Mouse (Mus musculus) lung, postnatal 0 days (tissue): Measurements from ENCODE around the gene Tmem240. TPM values are rescaled to one million over a fixed set of nuclear protein-coding genes. Genes with fewer than 3 reads are reported as not detected.
"Not testable (repeated sequence)": the region's sequence is repeated elsewhere in the genome, so short reads cannot be mapped to it uniquely, and the experiment has no call there.

ENCODE experiments used
- ATAC-seq: fragments of 200-750 bp; cut with Nextera tagmentation; 2 replicates; pipeline ENCODE4 v1.8.0; 2017; ENCODE audit warnings: moderate library complexity
- DNase-seq: peaks from one replicate; pipeline ENCODE4 v3.0.0-alpha.2; 2016; ENCODE audit warnings: low spot score
- H3K27ac ChIP-seq: fragments of 300-500 bp; sonication (generic); 2 replicates; pipeline ENCODE4 v1.5.1; 2014; ENCODE audit warnings: antibody characterized with exemption, mild to moderate bottlenecking, low read length, mixed read lengths
- H3K27me3 ChIP-seq: fragments of 300-500 bp; sonication (generic); replicated peaks from 2 replicates; pipeline ENCODE4 v1.6.1; 2014; ENCODE audit warnings: low read length, mixed read lengths; ENCODE audit not compliant: insufficient read depth
- H3K36me3 ChIP-seq: fragments of 300-500 bp; sonication (generic); 2 replicates; pipeline ENCODE4 v1.6.1; 2014; ENCODE audit warnings: low read length, mixed read lengths; ENCODE audit not compliant: insufficient read depth
- H3K4me1 ChIP-seq: fragments of 300-500 bp; sonication (generic); 2 replicates; pipeline ENCODE4 v1.6.1; 2014; ENCODE audit warnings: antibody characterized with exemption, low read depth, low read length, mixed read lengths; ENCODE audit not compliant: insufficient read depth
- H3K4me2 ChIP-seq: fragments of 300-500 bp; sonication (generic); replicated peaks from 2 replicates; pipeline ENCODE4 v1.6.1; 2014; ENCODE audit warnings: low read depth, mild to moderate bottlenecking, low read length, moderate library complexity, mixed read lengths
- H3K4me3 ChIP-seq: fragments of 300-500 bp; sonication (generic); 2 replicates; pipeline ENCODE4 v1.5.1; 2014; ENCODE audit warnings: low read depth, low read length
- H3K9ac ChIP-seq: fragments of 300-500 bp; sonication (generic); replicated peaks from 2 replicates; pipeline ENCODE4 v1.6.1; 2014; ENCODE audit warnings: low read depth, mild to moderate bottlenecking
- H3K9me3 ChIP-seq: fragments of 300-500 bp; sonication (generic); 2 replicates; pipeline ENCODE4 v1.6.1; 2016; ENCODE audit warnings: low read length, mixed read lengths
- CTCF ChIP-seq: IDR thresholded peaks from 2 replicates; pipeline ENCODE4 v1.5.1; 2016; ENCODE audit warnings: antibody characterized with exemption, mild to moderate bottlenecking
- EP300 ChIP-seq: IDR thresholded peaks from 2 replicates; pipeline ENCODE4 v1.6.1; 2016; ENCODE audit warnings: antibody characterized with exemption, mild to moderate bottlenecking, control low read depth
- WGBS: fragments of 180-500 bp; shearing (Covaris S2); extraction: QIAGEN DNeasy Blood & Tissue Kit; methylation state at CpG from one replicate; pipeline ENCODE4 v1.1.7; 2014; 5-methylcytosine and 5-hydroxymethylcytosine counted together
- polyA plus RNA-seq: library from polyadenylated mRNA; unstranded; fragments of >200 nt; fragmentation: Nextera tagmentation; extraction: Ambion mirVana; gene quantifications from 2 replicates; pipeline ENCODE4 v1.2.1, GENCODE M21; 2015

The Tmem240 gene
- polyA plus RNA-seq, 1 experiment from 2014 or later: 0.63 TPM

GRCm38 (mm10) chr4:155739152-155739551 lies 4.6 kb downstream of the Tmem240 start:
- H3K9ac ChIP-seq: no peak overlapping the region
- no peak overlapping the region for H3K4me2 ChIP-seq
- H3K27ac ChIP-seq: no peak overlapping the region
- TF ChIP-seq CTCF (no peak), EP300 (no peak)
- H3K4me1 ChIP-seq: peaks cover 6% of the 10 kb centered on the region; the same call in 1 of the 2 replicates
- WGBS: 75% methylated on average over 6 of the region's 6 CpGs
- no peaks in the 10 kb centered on the region for H3K9me3 ChIP-seq
- no peaks in the 10 kb centered on the region for H3K27me3 ChIP-seq
- H3K4me3 ChIP-seq: no peak overlapping the region
- ATAC-seq (no peak), DNase-seq (no peak)
- H3K36me3 ChIP-seq: no peaks in the 10 kb centered on the region; the same call in 1 of the 2 replicates

- H3K4me3 ChIP-seq: no peak overlapping the region
- H3K4me2 ChIP-seq: no peak overlapping the region
- 77% methylated on average over 33 of the region's 37 CpGs for WGBS
- H3K36me3 ChIP-seq: peaks cover 4% of the 10 kb centered on the region; the same call in 1 of the 2 replicates
- ATAC-seq (no peak), DNase-seq (no peak)
- H3K9me3 ChIP-seq: no peaks in the 10 kb centered on the region
- no peaks in the 10 kb centered on the region for H3K27me3 ChIP-seq
- no peak for TF ChIP-seq EP300
- TF ChIP-seq CTCF: no peak
- H3K4me1 ChIP-seq: peaks cover 6% of the 10 kb centered on the region; the same call in 1 of the 2 replicates
- no peak overlapping the region for H3K9ac ChIP-seq
- H3K27ac ChIP-seq: no peak overlapping the region
Observed at GRCm38 (mm10) chr4:155739741-155740636, 5.4 kb downstream of the Tmem240 start.

- not testable (repeated sequence) for H3K4me1 ChIP-seq, H3K36me3 ChIP-seq, H3K9me3 ChIP-seq, H3K9ac ChIP-seq, H3K27me3 ChIP-seq, H3K4me3 ChIP-seq, DNase-seq, H3K4me2 ChIP-seq, H3K27ac ChIP-seq, ATAC-seq
- WGBS: 83% methylated on average over 10 of the region's 10 CpGs
Observed at GRCm38 (mm10) chr4:155740681-155741080, 6.1 kb downstream of the Tmem240 start.

- WGBS: 94% methylated on average over 5 of the region's 5 CpGs
- H3K27ac ChIP-seq: no peak overlapping the region
- no peak overlapping the region for H3K4me2 ChIP-seq
- H3K9ac ChIP-seq: no peak overlapping the region
- H3K4me3 ChIP-seq: no peak overlapping the region
- no peak for ATAC-seq
- no peaks in the 10 kb centered on the region for H3K9me3 ChIP-seq
- no peak for DNase-seq
- no peaks in the 10 kb centered on the region for H3K27me3 ChIP-seq
- TF ChIP-seq CTCF (no peak), EP300 (no peak)
- no peaks in the 10 kb centered on the region for H3K4me1 ChIP-seq
- H3K36me3 ChIP-seq: peaks cover 11% of the 10 kb centered on the region; the same call in 1 of the 2 replicates
Observed at GRCm38 (mm10) chr4:155742684-155743083, 8.1 kb downstream of the Tmem240 start.

DNA sequence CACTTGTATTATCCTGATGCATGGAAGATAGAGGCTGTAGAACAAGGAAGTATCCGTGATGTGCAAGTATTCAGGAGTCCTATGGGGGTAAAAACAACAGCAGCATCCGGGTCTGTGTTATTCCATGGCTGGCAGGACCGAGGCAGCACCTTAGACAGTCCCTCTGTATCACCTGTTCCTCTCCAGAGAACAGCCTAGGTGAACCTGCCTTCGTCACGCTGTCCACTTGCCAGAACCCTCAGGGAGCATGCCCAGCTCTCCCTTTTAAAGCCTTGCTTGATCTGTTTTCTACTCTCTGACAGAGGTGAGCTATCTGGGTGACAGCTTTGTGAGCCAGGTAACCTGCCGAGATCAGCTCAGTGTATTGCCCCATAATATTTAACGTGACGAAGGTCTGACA lies 9.9 kb downstream of the Tmem240 start:
- no peak for TF ChIP-seq EP300
- no peak for TF ChIP-seq CTCF
- Histone ChIP-seq H3K4me1 (no peaks in the 10 kb centered on the region), H3K4me2 (no peak overlapping the region), H3K9me3 (no peaks in the 10 kb centered on the region), H3K4me3 (no peak overlapping the region), H3K27ac (no peak overlapping the region), H3K36me3 (peaks cover 23% of the 10 kb centered on the region; the same call in 1 of the 2 replicates), H3K9ac (no peak overlapping the region), H3K27me3 (no peaks in the 10 kb centered on the region)
- no peak for DNase-seq
- WGBS: 86% methylated on average over 8 of the region's 8 CpGs
- no peak for ATAC-seq

DNA sequence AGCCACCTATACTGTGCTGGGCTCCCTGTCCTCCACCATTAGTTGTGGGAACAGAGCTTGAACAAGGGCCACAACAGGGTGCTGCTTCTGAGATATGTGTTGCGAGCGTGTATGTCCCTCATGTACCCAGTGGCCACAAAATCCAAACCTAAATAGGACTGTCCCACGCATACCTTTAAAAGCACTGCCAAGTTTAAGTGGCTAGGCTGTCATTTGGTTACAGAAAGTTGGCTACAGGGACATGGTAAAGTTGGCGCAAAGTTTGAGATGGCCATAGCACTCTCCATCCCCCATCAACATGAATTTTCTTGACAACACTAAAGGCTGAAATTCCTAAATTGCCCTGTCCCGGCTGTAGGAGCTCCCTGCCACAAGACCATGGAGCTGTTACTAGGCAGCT lies 10.5 kb downstream of the Tmem240 start:
- Histone ChIP-seq H3K27me3 (no peaks in the 10 kb centered on the region), H3K36me3 (peaks cover 30% of the 10 kb centered on the region; the same call in 1 of the 2 replicates), H3K4me3 (no peak overlapping the region), H3K4me1 (no peaks in the 10 kb centered on the region), H3K4me2 (no peak overlapping the region), H3K9me3 (no peaks in the 10 kb centered on the region), H3K27ac (no peak overlapping the region), H3K9ac (no peak overlapping the region)
- TF ChIP-seq EP300 (no peak), CTCF (no peak)
- WGBS: 93% methylated on average over 5 of the region's 5 CpGs
- ATAC-seq (no peak), DNase-seq (no peak)
